ENCODE assay signal across 9 mouse cellular contexts in the genomic region with DNA sequence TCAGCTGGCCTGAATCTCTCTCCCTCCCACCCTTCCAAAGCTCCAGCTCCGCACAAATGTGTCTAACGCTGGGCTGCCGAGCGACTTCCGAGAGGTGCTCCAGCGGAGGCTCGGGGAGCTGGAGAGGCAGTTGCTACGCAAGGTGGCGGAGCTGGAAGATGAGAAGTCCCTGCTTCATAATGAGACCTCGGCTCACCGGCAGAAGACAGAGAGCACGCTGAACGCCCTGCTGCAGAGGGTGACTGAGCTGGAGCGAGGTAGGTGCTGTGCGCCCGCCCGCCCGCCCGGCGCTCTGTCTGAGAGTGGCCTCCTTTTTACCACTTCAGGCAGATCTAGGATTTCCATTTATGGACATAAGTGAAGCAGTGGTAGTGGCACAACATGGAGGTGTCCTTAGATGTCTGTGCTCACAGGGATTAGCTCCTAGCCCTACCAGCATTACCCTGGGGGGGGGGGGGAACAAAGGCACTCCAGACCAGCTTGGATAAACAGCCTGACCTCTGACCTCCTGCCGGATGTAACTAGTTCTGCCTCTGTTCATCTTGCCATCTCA. TPM values are rescaled to one million over a fixed set of nuclear protein-coding genes. Genes with fewer than 3 reads are reported as not detected.
DNase-seq lines count a peak whose midpoint lies in the region; ATAC-seq and TF ChIP-seq lines count a peak whose summit lies in the region.
"Had no signal": no experiment of that assay in that cellular context is flagged by ENCODE, and none has a peak within 500 bp of the region (broad histone marks: within the 10 kb centered on the region; RNA-seq: fewer than 3 reads in every experiment).

No protein-coding gene starts in this region.

- H3K4me1 ChIP-seq in liver, embryonic 11.5 days (replicated peaks; ENCODE audit: control insufficient read depth, insufficient read depth, low read length) = no peaks in the 10 kb centered on the region
- no peaks in the 10 kb centered on the region for H3K4me1 ChIP-seq in liver, postnatal 0 days (ENCODE audit: insufficient read depth)

- H3K4me2 ChIP-seq in liver, embryonic 11.5 days = peak overlapping the region; percentile 39
- no peak overlapping the region for H3K4me2 ChIP-seq in liver, postnatal 0 days (ENCODE audit: low read depth, low read length)

- H3K4me3 ChIP-seq in liver, embryonic 11.5 days (ENCODE audit: low read depth, low read length) = peak overlapping the region; percentile 10; the same call in 1 of the 2 replicates
- H3K4me3 ChIP-seq in liver, postnatal 0 days (ENCODE audit: low read depth, low read length) = no peak overlapping the region
- H3K4me3 ChIP-seq: megakaryocyte, embryonic 14.5 days had no signal

- no peak for TF ChIP-seq EP300 in liver, postnatal 0 days (IDR thresholded peaks at IDR 0.05; ENCODE audit: low read depth)

- no peaks in the 10 kb centered on the region for H3K36me3 ChIP-seq in liver, embryonic 11.5 days (ENCODE audit: control insufficient read depth, insufficient read depth, low read length)
- no peaks in the 10 kb centered on the region for H3K36me3 ChIP-seq in liver, postnatal 0 days (replicated peaks; ENCODE audit: insufficient read depth, low read length)

- no peak for ATAC-seq in liver, embryonic 11.5 days (replicated peaks; ENCODE audit: low FRiP score)
- ATAC-seq in liver, postnatal 0 days = no peak

- no peak overlapping the region for H3K27ac ChIP-seq in liver, embryonic 11.5 days (ENCODE audit: low read depth, low read length)
- H3K27ac ChIP-seq in liver, postnatal 0 days (ENCODE audit: low read depth) = no peak overlapping the region

- H3K27me3 ChIP-seq in liver, embryonic 11.5 days (replicated peaks; ENCODE audit: control insufficient read depth, insufficient read depth, low read length) = peaks cover 51% of the 10 kb centered on the region
- peaks cover 42% of the 10 kb centered on the region for H3K27me3 ChIP-seq in liver, postnatal 0 days (ENCODE audit: insufficient read depth, low read length)

- peak; percentile 23 for DNase-seq in adrenal gland, postnatal 10 days
- DNase-seq in adrenal gland, postnatal 4 days (ENCODE audit: low spot score in 2 of 2) = no peak
- DNase-seq in liver, embryonic 11.5 days (ENCODE audit: low spot score) = no peak
- DNase-seq in liver, postnatal 0 days = no peak
- peak; percentile 48 to 60 for DNase-seq in left cerebral cortex, postnatal 25 days (ENCODE audit: low spot score in 2 of 2)
- DNase-seq in right cerebral cortex, adult 2 months (ENCODE audit: low spot score in 2 of 2) = peak; percentile 43 to 53
- no peak for DNase-seq in thymus, postnatal 0 days (ENCODE audit: low spot score)
- DNase-seq in heart, adult 9 months (ENCODE audit: low spot score in 2 of 2) = no peak

- no peak for TF ChIP-seq CTCF in liver, postnatal 0 days (IDR thresholded peaks at IDR 0.05; ENCODE audit: low read depth)

- H3K9me3 ChIP-seq in liver, embryonic 11.5 days (ENCODE audit: control insufficient read depth, low read length) = no peaks in the 10 kb centered on the region
- H3K9me3 ChIP-seq in liver, postnatal 0 days (ENCODE audit: low read length) = no peaks in the 10 kb centered on the region

- intact Hi-C loops in left cerebral cortex, postnatal 25 days (cut with DNase I) = loop anchor here (5.0 kb wide), 1 partner anchor 74 kb away; no protein-coding TSS in a partner anchor

- no peak overlapping the region for H3K9ac ChIP-seq in liver, embryonic 11.5 days (ENCODE audit: low read depth, low read length)
- H3K9ac ChIP-seq in liver, postnatal 0 days (replicated peaks) = no peak overlapping the region

- WGBS in liver, embryonic 11.5 days = 19% methylated on average over 21 of the region's 21 CpGs
- 14% methylated on average over 21 of the region's 21 CpGs for WGBS in liver, postnatal 0 days (ENCODE audit: insufficient replicate concordance)

RNA-seq across cellular contexts. Expression of a gene that starts 2.5 kb away (rescaled TPM):
- total RNA-seq in adrenal gland, postnatal 10 days (2021) = under 1 TPM; 0.79 to 0.87 TPM
- total RNA-seq in adrenal gland, postnatal 4 days (2021) = 1 to 10 TPM; 1.8 to 1.9 TPM
- polyA plus RNA-seq in liver, embryonic 11.5 days (2014; fragmentation: Nextera tagmentation; extraction: Ambion mirVana) = 0.07 TPM in 1 of 2 replicates, not detected in the other
- not detected in 2 replicates for polyA plus RNA-seq in liver, postnatal 0 days (2015; fragmentation: Nextera tagmentation; extraction: Ambion mirVana)
- 100 to 1,000 TPM; 108 to 124 TPM for total RNA-seq in left cerebral cortex, postnatal 25 days (2021)
- 0.81 and 0.94 TPM in 2 replicates for polyA plus RNA-seq in thymus, postnatal 0 days (2015; fragmentation: Nextera tagmentation; extraction: Ambion mirVana)

Comparison
In these comparisons a context has a peak if more than half of its experiments do, and no peak if none do; other contexts are left out.
1. DNase-seq: peak in adrenal gland, postnatal 10 days (single experiment), left cerebral cortex, postnatal 25 days (2 of 2) and right cerebral cortex, adult 2 months (2 of 2); none in adrenal gland, postnatal 4 days (0 of 2), liver, embryonic 11.5 days (single experiment), liver, postnatal 0 days (single experiment), thymus, postnatal 0 days (single experiment) and heart, adult 9 months (0 of 2).
2. RNA of a gene that starts 2.5 kb away (total RNA-seq): 108 to 124 TPM in left cerebral cortex, postnatal 25 days; 1.8 to 1.9 TPM in adrenal gland, postnatal 4 days and 0.79 to 0.87 TPM in adrenal gland, postnatal 10 days; every median in the first group is over 10 times any median in the second.